Mouse (Mus musculus) gastrocnemius, adult 18-20 months (tissue): ENCODE measurements around the gene Slco1a5. TPM values are rescaled to one million over a fixed set of nuclear protein-coding genes. Genes with fewer than 3 reads are reported as not detected.
"Not testable (repeated sequence)": the region's sequence is repeated elsewhere in the genome, so short reads cannot be mapped to it uniquely, and the experiment has no call there.

Experiments used
- DNase-seq: peaks from one replicate; pipeline ENCODE4 v3.0.0; 2021; ENCODE audit warnings: low spot score
- long read RNA-seq, 2 experiments: library from polyadenylated mRNA; stranded (forward); transcript quantifications; one replicate each; pipeline ENCODE4 v2.0.0; 2021
- total RNA-seq, 2 experiments: library from RNA; stranded (reverse); gene quantifications; 2 replicates each; pipeline ENCODE4 v1.2.3; 2021

Gene Slco1a5
- not detected for total RNA-seq
- long read RNA-seq, experiment 1: 0 reads
- long read RNA-seq, experiment 2: 0 reads

DNA sequence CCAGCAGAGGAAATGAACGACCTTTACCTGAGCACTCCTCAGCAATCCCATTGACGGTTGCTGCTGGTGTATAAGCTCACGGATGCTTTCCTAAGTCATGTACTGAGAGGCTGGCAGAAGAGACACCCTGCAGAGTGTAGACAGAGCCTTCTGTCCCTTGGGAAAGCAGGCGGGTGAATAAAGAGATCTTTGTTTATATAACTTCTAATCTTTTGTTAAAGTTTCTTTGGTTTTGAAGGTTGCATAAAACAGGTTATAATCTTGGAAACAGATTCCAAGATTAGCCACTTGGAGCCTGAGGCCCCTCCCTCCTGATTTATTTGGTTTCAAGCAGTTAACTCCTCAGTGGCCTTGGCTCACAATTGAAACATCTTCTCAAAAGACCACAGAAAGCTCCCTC, at the start of gene Slco1a5:
Gene Slco1a5, minus strand, starts transcription at position 101 of the 400 bp plus-strand sequence.
- no peak for DNase-seq

GRCm38 (mm10) chr6:142369568-142369967, 46.8 kb upstream of the Slco1a5 start:
- DNase-seq: no peak

GRCm38 (mm10) chr6:142367565-142367964, 44.8 kb upstream of the Slco1a5 start:
- no peak for DNase-seq

DNA sequence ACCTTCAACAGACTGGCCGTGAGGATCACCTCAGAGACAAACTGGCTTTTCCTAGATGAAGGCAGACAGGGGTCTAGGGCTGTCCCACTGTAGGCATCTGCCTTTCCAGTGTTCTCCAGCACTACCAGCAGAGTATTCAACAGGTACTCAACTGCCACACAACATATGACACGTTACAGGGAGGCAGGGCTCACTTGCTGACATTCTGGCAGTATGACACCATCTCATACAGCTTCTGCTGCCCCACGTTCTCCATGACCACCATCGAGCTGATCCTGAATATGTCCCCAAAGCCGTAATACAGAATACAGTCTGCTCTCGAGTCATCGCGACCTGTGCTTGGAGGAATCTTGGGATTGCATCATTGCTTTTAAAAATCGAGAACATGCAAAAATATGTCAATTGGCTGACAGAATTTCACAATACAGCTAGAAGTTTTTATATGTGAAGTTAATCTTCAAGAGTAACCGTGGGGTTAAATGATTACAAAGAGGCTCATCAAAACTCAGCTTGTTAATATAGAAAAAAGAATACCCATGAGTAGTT, 43.8 kb upstream of the Slco1a5 start:
- DNase-seq: no peak

GRCm38 (mm10) chr6:142365742-142366472, 43.1 kb upstream of the Slco1a5 start:
- DNase-seq: no peak

DNA sequence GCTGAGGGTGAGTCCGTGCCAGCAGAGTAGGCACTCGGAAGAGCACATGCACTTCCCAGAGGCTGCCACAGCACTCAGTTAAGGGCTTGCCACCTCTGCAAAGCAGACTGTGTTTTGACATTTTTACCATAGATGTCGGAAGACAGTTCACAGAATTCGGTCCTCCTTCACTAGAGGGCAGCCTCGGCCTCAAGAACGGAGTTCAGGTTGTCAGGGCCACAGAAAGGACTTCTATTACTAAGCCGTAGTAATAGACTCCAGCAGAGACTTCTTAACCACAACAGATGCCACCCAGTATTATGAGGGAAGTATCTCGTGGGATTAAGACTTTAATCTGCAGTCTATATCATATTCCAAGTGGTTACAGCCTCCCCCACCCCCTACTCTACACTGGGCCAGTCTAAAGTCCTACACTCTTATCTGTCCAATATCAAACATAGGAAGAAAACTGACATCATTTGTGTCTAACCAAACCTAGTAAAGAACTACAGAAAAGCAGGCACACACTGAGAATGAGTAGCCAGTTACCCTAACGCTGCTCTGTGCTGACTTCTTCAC, 40.3 kb upstream of the Slco1a5 start:
- DNase-seq: no peak

DNA sequence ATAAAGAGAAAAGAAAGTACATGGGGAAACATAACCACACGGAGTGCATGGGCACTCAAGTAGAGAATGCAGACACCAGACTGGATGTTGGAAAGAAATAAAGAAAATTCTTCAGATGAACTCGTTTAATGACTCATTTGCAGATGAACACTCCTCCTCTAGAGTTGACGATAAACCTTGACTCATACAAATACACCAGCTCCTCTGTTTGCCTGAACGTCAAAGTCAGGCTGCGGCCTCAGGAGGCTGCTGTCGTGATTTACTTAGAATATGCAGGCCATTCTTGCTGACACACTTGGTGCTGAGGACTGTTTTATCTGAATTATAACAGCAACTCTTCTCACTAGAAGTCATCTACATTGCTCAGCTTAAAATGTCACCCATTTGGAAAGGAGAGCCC, 39.3 kb upstream of the Slco1a5 start:
- DNase-seq: no peak

GRCm38 (mm10) chr6:142357106-142357505, 34.3 kb upstream of the Slco1a5 start:
- DNase-seq: no peak

- DNase-seq: not testable (repeated sequence)
These were observed 29.3 kb upstream of the Slco1a5 start for GRCm38 (mm10) chr6:142352099-142352498.

GRCm38 (mm10) chr6:142347431-142348385, 24.9 kb upstream of the Slco1a5 start:
- DNase-seq: no peak

DNA sequence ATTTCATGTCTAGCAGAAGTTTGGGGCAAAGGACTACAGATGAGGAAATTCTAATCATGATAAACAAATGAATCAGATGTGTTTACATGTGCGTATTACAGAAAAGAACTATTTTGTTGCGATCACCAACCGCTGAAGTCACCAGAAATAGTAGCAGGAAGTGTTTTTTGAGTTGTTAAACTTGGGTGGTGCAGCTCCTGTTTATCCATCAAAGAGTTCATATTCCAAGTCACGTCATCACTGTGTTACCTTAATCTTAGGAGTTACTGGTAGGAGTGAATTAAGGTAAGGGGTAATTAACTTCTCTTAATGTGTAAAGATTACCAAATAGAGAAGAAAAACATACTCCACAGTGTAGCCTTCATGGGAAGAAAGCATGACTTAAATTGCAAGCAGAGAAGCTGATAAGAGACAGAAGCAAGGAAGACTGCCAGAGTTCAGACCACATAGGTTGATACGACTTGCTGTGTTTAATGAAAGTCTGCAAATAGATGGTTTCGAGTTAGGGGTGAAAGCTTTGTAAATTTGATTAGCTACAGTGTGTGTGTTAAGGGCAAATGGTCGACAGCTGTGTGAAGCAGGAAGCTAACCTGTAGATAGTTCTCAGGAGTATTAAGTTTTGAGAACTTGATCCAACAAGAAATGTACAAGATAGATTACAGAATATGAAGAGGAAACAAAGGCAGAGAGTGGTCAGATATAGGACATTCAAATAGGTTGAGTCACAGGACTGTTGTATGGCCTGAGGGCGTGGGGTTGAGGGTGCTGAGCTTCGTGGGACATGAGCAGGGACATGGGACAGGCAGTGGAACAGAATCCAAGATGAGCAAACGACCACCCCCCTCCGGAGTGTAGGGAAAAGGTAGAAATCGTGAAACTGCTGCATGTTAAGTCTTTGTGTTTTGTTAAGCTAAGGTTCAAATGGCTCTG, 23.7 kb upstream of the Slco1a5 start:
- DNase-seq: no peak

GRCm38 (mm10) chr6:142345440-142346038, 22.8 kb upstream of the Slco1a5 start, which contains the start of gene Pyroxd1:
Gene Pyroxd1 (plus strand): TSS chr6:142345654.
- peak; percentile 82 for DNase-seq

DNA sequence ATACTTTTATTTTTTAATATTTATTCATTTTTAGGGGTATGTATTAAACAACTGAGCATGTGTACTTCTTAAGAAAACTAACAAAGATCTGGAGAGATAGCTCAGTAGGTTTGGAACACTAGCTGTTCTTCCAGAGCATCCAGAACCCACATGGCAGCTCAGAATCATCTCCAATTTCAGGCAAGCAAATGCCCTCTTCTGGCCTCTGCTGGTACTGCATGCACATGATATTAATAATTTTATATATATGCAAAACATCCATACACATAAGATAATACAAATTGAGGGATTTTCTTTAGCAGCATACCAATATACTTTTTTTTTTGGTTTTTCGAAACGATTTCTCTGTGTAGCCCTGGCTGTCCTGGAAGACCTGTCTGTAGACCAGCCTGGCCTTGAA, 20.8 kb upstream of the Slco1a5 start:
- DNase-seq: peak; percentile 11

DNA sequence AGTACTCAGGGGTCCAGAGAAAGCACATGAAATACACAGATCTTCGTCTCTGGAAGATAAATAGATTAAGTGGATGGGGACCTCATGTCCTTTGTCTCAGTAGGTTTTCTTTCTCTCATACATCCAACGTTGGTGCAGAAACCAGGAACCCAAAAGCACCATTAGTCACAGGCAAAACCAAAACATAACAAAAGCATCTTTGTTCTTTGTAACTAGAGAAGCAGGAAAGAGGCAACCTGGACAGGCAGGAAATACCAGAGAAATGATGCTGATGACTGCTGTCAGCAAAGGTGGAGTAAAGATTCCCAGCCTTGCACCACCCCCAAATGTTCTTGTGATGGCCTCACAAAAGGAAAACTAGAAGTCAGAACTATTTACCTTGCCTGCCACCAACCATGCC, 16.8 kb upstream of the Slco1a5 start:
- no peak for DNase-seq

DNA sequence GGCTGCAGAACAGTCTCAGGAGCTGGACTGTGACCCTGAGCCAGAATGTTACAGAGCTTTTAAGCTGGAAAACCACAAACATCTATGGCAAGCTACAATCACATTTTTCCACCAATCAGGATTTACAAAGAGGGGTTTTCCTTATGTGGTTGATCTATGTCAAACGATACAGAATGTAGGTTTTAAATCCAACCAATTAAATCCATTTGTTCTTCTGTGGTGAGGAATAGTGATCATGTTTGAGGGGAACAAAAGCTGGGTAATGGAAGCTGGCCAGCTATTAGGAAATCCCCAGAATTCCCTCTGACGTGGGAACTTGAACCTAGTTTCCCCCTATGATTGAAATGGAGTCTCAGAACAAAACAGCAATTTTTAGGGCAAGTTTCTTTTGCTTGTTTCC, 16.2 kb upstream of the Slco1a5 start:
- no peak for DNase-seq

DNA sequence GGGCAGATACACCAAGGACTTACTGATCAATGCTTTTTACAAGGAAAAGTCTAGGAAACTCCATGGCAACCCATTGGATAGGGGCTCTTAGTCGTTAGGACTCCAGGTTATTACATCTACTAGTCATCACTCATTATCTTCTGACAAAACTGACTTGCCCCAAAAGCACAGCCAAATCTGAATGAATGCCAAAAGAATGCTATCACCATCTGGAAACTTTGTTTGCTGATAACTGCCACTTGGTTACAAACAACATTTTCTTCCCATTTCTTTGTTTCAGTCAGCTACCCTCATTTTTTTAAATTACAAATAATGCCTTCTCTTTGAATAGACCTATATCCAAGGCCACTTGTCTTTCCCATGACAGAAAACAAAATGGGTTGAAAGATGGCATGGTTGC, 6.4 kb upstream of the Slco1a5 start:
- no peak for DNase-seq

GRCm38 (mm10) chr6:142326598-142326997, 3.8 kb upstream of the Slco1a5 start:
- no peak for DNase-seq

GRCm38 (mm10) chr6:142317106-142317505, 5.7 kb downstream of the Slco1a5 start:
- DNase-seq: no peak

DNA sequence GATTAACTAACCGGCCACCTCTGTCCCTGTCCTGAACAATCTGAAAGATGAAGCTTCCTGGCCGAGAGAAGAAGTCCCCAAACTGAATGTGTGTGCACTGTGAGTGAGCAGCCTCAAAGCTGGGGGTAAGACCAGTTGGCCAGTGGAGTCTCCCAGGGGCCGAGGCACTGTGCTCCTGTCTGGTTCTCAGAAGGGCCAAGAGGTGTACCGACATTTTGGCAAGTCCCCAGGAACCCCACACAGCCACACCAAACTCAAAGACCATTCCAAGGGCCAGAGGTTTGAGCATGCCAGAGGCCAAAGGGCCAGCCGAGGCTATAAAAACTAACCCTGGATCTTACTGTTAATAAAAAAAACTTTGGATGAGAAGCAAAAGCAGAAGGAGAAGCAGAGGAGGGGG, 8.5 kb downstream of the Slco1a5 start:
- DNase-seq: no peak

DNA sequence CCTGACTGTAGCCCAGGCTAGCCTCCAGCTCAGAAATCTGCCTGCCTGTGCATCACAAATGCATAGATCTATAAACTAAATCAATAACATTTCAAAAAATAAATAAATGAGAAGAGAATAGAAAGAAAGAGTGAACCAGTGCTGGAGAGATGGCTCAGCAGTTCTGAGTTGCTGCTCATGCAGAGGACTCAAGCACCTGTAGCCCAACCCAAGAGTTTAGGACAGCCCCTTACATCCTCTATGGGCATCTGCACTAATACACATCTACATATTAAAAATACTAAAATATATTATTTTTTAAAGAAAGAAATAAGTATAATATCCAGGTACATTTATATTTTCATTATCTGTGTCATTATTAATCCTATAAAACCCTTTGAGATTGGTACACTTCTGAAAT, 17.7 kb downstream of the Slco1a5 start:
- DNase-seq: no peak
